Mouse (Mus musculus) spleen, postnatal 10 days (tissue): ENCODE measurements at regions not wholly inside any gene's neighbourhood (a gene's known extent, or its start where the extent isn't known, plus 50 kb on each side); places are given as distances from the start of the nearest gene placed in this dataset.

Source experiments
- DNase-seq, 2 experiments: peaks; one replicate each; pipeline ENCODE4 v3.0.0; 2021 to 2022; ENCODE audit warnings: low spot score in 2 of 2

GRCm38 (mm10) chr14:72942571-72942970, 106.3 kb downstream of the Cysltr2 start:
- DNase-seq, result no peak

- no peak for DNase-seq
Observed at GRCm38 (mm10) chr14:72939067-72939393, 109.9 kb downstream of the Cysltr2 start.

GRCm38 (mm10) chr14:72938382-72939066, 110.4 kb downstream of the Cysltr2 start:
- no peak for DNase-seq

- no peak for DNase-seq
Observed at GRCm38 (mm10) chr14:72933598-72933997, 115.3 kb downstream of the Cysltr2 start.

- DNase-seq, result no peak
Observed at GRCm38 (mm10) chr14:72932296-72932695, 116.6 kb downstream of the Cysltr2 start.

- no peak for DNase-seq
Observed at GRCm38 (mm10) chr14:72901171-72901926, 147.6 kb downstream of the Cysltr2 start.

- no peak for DNase-seq
Observed at GRCm38 (mm10) chr14:72899630-72900029, 149.3 kb downstream of the Cysltr2 start.

GRCm38 (mm10) chr14:72892316-72892715, 156.6 kb downstream of the Cysltr2 start:
- DNase-seq, result no peak

- DNase-seq, result no peak
Observed at GRCm38 (mm10) chr14:72889663-72890062, 159.3 kb downstream of the Cysltr2 start.

GRCm38 (mm10) chr14:72887470-72888071, 161.3 kb downstream of the Cysltr2 start:
- peak in 1 of 2 experiments; percentile 16 for DNase-seq

GRCm38 (mm10) chr14:72886935-72887369, 162.0 kb downstream of the Cysltr2 start:
- DNase-seq, result no peak

- DNase-seq, result no peak
Observed at GRCm38 (mm10) chr14:72885824-72886223, 163.1 kb downstream of the Cysltr2 start.

- no peak for DNase-seq
Observed at GRCm38 (mm10) chr14:72884561-72884960, 164.4 kb downstream of the Cysltr2 start.

- DNase-seq, result no peak
Observed at GRCm38 (mm10) chr14:72877132-72877531, 167.3 kb upstream of the Fndc3a start.

- DNase-seq, result no peak
Observed at GRCm38 (mm10) chr14:72873494-72873893, 163.7 kb upstream of the Fndc3a start.

GRCm38 (mm10) chr14:72869188-72869749, 159.5 kb upstream of the Fndc3a start:
- DNase-seq, result no peak

GRCm38 (mm10) chr14:72866896-72867295, 157.1 kb upstream of the Fndc3a start:
- no peak for DNase-seq

- no peak for DNase-seq
Observed at GRCm38 (mm10) chr14:72865531-72865930, 155.7 kb upstream of the Fndc3a start.

GRCm38 (mm10) chr14:72864792-72865191, 155.0 kb upstream of the Fndc3a start:
- peak in 1 of 2 experiments; percentile 23 for DNase-seq

GRCm38 (mm10) chr14:72864130-72864529, 154.3 kb upstream of the Fndc3a start:
- DNase-seq, result no peak

GRCm38 (mm10) chr14:72862806-72863526, 153.2 kb upstream of the Fndc3a start:
- DNase-seq, result no peak

GRCm38 (mm10) chr14:72854226-72854625, 144.4 kb upstream of the Fndc3a start:
- DNase-seq, result no peak
